Mouse (Mus musculus) megakaryocyte-erythroid progenitor cell, adult 5-6 weeks (primary cell): ENCODE data around the gene Commd4. TPM values are rescaled to one million over a fixed set of nuclear protein-coding genes. Genes with fewer than 3 reads are reported as not detected.

Source experiments
- ATAC-seq: replicated peaks from 2 replicates; pipeline ENCODE4 v1.8.0; 2016; ENCODE audit warnings: mild to moderate bottlenecking, inconsistent platforms; ENCODE audit not compliant: severe bottlenecking, poor library complexity, low FRiP score, low TSS enrichment
- total RNA-seq, 2 experiments: library from RNA; stranded (forward) in 1 of 2; stranded (reverse) in 1 of 2; fragments of 200-1000, 215-1000 nt in 1 of 2; fragments of >200 nt in 1 of 2; fragmentation: Nextera tagmentation in 1 of 2; gene quantifications; 2 replicates each; pipeline ENCODE4 v1.2.3; 2014 to 2017

The Commd4 gene
- total RNA-seq, 2 experiments from 2014 or later: 165 to 234 TPM

- ATAC-seq: no peak
Measured at GRCm38 (mm10) chr9:57144830-57145229, 13.3 kb downstream of the Commd4 start.

- ATAC-seq: no peak
Measured at GRCm38 (mm10) chr9:57143212-57143611, 14.9 kb downstream of the Commd4 start.

- no peak for ATAC-seq
Measured at GRCm38 (mm10) chr9:57141417-57142353, 16.4 kb downstream of the Commd4 start.

DNA sequence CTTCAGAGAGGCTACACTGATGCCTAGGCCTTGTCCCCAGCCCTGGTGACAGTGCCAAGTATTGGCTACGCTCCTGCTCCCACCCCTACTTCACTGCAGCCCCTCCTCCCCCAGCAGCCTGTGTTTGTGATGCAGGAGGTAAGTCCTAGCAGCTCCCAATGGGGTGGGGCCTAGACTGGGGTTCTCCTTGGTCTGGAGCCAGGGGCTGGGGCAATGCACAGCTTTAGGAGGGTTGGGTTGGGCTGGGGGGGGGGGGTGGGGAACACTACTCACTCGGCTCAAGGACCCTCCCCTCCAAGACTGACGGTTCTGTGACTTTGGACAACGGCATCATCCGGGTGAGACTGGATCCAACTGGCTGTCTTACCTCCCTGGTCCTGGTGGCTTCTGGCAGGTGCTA, 18.6 kb downstream of the Commd4 start:
- ATAC-seq: no peak

DNA sequence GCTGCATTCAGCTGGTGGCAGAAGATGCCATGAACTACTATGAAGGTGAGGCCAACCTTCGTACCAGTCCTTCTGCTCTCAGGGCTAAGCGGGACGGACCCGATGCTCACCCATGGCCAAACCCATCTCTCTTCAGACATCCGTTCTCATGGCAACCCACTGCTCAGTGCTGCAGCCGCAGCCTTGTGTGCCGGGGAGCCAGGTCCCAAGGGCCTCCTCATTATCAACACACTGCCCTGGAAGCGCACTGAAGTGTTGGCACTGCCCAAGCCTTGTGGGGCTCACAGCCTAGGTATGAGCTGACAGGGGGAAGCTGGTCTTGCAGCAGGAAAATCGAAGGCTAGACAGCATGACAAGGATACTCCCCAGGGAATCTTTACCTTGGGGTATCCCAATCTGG, 19.0 kb downstream of the Commd4 start:
- no peak for ATAC-seq

- ATAC-seq: no peak
Measured at GRCm38 (mm10) chr9:57138507-57138906, 19.6 kb downstream of the Commd4 start.

DNA sequence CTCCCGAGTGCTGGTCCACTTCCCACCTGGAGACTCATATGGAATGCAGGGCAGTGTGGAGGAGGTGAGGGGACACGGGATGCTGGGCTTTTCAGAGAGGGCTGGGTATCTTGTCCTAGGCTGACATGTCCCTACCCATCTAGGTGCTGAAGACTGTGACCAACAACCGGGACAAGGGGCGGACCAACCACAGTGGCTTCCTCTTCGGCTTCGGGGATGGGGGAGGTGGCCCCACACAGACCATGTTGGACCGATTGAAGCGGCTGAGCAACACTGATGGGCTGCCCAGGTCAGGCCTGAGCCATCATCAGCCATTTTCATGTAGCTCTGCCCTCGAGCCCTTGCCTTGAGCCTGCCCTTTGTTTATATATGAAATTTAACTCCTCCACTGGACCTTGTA, 20.4 kb downstream of the Commd4 start:
- ATAC-seq: no peak

DNA sequence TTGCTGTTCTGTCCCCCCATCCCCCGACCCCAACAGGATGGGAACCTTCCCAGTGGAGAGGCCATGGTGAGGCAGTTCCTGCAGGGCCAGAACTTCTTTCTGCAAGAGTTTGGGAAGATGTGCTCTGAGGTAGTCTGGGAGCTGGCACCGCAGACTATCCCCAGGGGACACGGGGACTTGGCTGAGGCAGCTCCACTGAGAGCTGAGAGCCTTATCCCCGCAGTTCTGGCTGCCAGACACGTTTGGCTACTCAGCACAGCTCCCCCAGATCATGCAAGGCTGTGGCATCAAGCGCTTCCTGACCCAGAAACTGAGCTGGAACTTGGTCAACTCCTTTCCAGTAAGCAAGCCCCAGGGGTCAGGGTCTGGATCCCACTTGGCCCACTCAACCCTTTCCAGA, 20.9 kb downstream of the Commd4 start:
- no peak for ATAC-seq

DNA sequence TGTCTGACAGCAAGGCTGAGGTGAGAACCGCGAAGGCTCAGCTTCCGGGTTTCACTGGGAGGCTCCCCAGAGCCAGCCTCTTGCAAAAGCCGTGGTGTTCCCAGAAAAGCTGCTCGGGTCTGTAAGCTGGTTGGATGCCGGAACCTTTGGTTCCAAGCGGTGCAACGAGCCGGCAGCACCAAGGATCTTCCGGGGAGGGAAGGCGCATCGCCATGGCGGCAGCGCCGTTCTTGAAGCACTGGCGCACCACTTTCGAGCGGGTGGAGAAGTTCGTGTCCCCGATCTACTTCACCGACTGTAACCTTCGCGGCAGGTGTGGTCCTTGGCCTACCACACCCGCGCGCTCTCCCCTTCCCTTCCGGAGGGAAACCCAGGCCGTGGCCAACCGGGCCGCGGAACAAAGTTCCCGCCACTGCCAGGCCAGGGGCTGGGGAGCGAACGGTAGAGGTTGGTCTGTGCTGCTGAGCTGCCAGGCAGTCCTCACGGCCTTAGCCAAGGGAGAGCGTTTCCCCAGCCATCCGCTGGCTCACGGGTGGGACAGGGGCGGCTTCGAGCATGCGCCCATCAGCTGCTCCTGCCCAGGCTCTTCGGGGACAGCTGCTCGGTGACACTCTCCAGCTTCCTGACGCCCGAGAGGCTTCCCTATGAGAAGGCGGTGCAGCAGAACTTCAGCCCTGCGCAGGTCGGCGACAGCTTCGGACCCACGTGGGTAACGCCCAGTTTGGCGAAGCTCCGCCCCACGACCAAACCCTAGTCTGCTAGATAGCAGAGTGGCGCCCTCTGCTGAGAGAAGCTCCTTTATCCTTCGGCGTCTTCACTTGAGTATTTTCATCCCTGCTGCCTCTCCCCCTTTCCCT, 27.3 kb downstream of the Commd4 start, which contains the start of gene Man2c1:
Gene Man2c1, plus strand, starts transcription at position 114 of the 857 bp plus-strand sequence.
- peak; percentile 94 for ATAC-seq

GRCm38 (mm10) chr9:57129641-57130040, 28.5 kb downstream of the Commd4 start:
- ATAC-seq: no peak

GRCm38 (mm10) chr9:57117261-57117755, 40.8 kb downstream of the Commd4 start:
- ATAC-seq: no peak

Other genes starting within 250 kb of the Commd4 start
- 2.3 and 2.8 TPM in 2 replicates for gene Snx33, start 230.0 kb downstream of the Commd4 start, total RNA-seq (2014; fragmentation: Nextera tagmentation)
- 1.9 and 3.4 TPM in 2 replicates for gene Snx33, start 230.0 kb downstream of the Commd4 start, total RNA-seq (2017)
- gene Imp3, start 220.9 kb downstream of the Commd4 start, total RNA-seq (2014; fragmentation: Nextera tagmentation): 118 and 148 TPM in 2 replicates
- 108 and 128 TPM in 2 replicates for gene Imp3, start 220.9 kb downstream of the Commd4 start, total RNA-seq (2017)
- gene Snupn, start 207.5 kb downstream of the Commd4 start, total RNA-seq (2014; fragmentation: Nextera tagmentation): 20.2 and 20.5 TPM in 2 replicates
- 10.3 and 15.5 TPM in 2 replicates for gene Snupn, start 207.5 kb downstream of the Commd4 start, total RNA-seq (2017)
- 7.2 and 9.2 TPM in 2 replicates for gene Ptpn9, start 163.4 kb downstream of the Commd4 start, total RNA-seq (2014; fragmentation: Nextera tagmentation)
- gene Ptpn9, start 163.4 kb downstream of the Commd4 start, total RNA-seq (2017): 8.2 and 8.4 TPM in 2 replicates
- gene Sin3a, start 86.3 kb downstream of the Commd4 start, total RNA-seq (2014; fragmentation: Nextera tagmentation): 65.6 and 111 TPM in 2 replicates
- gene Sin3a, start 86.3 kb downstream of the Commd4 start, total RNA-seq (2017): 108 and 111 TPM in 2 replicates
- 83.6 and 95.2 TPM in 2 replicates for gene Man2c1, start 27.6 kb downstream of the Commd4 start, total RNA-seq (2014; fragmentation: Nextera tagmentation)
- gene Man2c1, start 27.6 kb downstream of the Commd4 start, total RNA-seq (2017): 38.8 and 64.8 TPM in 2 replicates
- gene Neil1, start 10.0 kb downstream of the Commd4 start, total RNA-seq (2014; fragmentation: Nextera tagmentation): 12.2 and 12.5 TPM in 2 replicates
- 2.8 and 3.5 TPM in 2 replicates for gene Neil1, start 10.0 kb downstream of the Commd4 start, total RNA-seq (2017)
- not detected in 2 replicates for gene Trcg1, start 78.2 kb upstream of the Commd4 start, total RNA-seq (2014; fragmentation: Nextera tagmentation)
- gene Trcg1, start 78.2 kb upstream of the Commd4 start, total RNA-seq (2017): not detected in 2 replicates
- 81.6 and 83.6 TPM in 2 replicates for gene 1700017B05Rik, start 104.3 kb upstream of the Commd4 start, total RNA-seq (2014; fragmentation: Nextera tagmentation)
- 13.8 and 33.3 TPM in 2 replicates for gene 1700017B05Rik, start 104.3 kb upstream of the Commd4 start, total RNA-seq (2017)